Mouse (Mus musculus) neural tube, embryonic 14.5 days (tissue): ENCODE data around the gene Majin. TPM values are rescaled to one million over a fixed set of nuclear protein-coding genes. Genes with fewer than 3 reads are reported as not detected.

Source experiments
- ATAC-seq: fragments of 200-750 bp; cut with Nextera tagmentation; 2 replicates; pipeline ENCODE4 v1.8.0; 2017; ENCODE audit warnings: low read depth, mild to moderate bottlenecking, moderate TSS enrichment, moderate library complexity
- H3K27ac ChIP-seq: fragments of 300-500 bp; sonication (generic); 2 replicates; pipeline ENCODE4 v1.5.1; 2014; ENCODE audit warnings: low read depth, mild to moderate bottlenecking, control low read depth, low read length, moderate library complexity, mixed read lengths
- H3K27me3 ChIP-seq: fragments of 300-500 bp; sonication (generic); 2 replicates; pipeline ENCODE4 v1.6.1; 2014; ENCODE audit warnings: low read length; ENCODE audit not compliant: control insufficient read depth, insufficient read depth
- H3K36me3 ChIP-seq: fragments of 300-500 bp; sonication (generic); 2 replicates; pipeline ENCODE4 v1.6.1; 2014; ENCODE audit warnings: low read length, mixed read lengths; ENCODE audit not compliant: control insufficient read depth, insufficient read depth
- H3K4me1 ChIP-seq: fragments of 300-500 bp; sonication (generic); 2 replicates; pipeline ENCODE4 v1.6.1; 2014; ENCODE audit warnings: low read length; ENCODE audit not compliant: control insufficient read depth, insufficient read depth
- H3K4me2 ChIP-seq: fragments of 300-500 bp; sonication (generic); 2 replicates; pipeline ENCODE4 v1.6.1; 2014; ENCODE audit warnings: mild to moderate bottlenecking, low read depth, low read length, control low read depth
- H3K4me3 ChIP-seq: fragments of 300-500 bp; sonication (generic); 2 replicates; pipeline ENCODE4 v1.5.1; 2014; ENCODE audit warnings: low read depth, low read length, control low read depth, mixed read lengths
- H3K9ac ChIP-seq: fragments of 300-500 bp; sonication (generic); replicated peaks from 2 replicates; pipeline ENCODE4 v1.6.1; 2014; ENCODE audit warnings: low read depth, mild to moderate bottlenecking, control low read depth, low read length, mixed read lengths
- H3K9me3 ChIP-seq: fragments of 300-500 bp; sonication (generic); 2 replicates; pipeline ENCODE4 v1.6.1; 2016; ENCODE audit warnings: low read length; ENCODE audit not compliant: control insufficient read depth
- whole genome bisulfite sequencing: fragments of 180-500 bp; shearing (Covaris S2); extraction: QIAGEN DNeasy Blood & Tissue Kit; methylation state at CpG from one replicate; pipeline ENCODE4 v1.1.7; 2014; 5-methylcytosine and 5-hydroxymethylcytosine counted together
- polyA plus RNA-seq: library from polyadenylated mRNA; unstranded; fragments of >200 nt; fragmentation: Nextera tagmentation; extraction: Ambion mirVana; gene quantifications from 2 replicates; pipeline ENCODE4 v1.2.1, GENCODE M21; 2014

The Majin gene
- polyA plus RNA-seq, 1 experiment from 2014 or later, result 0.21 TPM

DNA sequence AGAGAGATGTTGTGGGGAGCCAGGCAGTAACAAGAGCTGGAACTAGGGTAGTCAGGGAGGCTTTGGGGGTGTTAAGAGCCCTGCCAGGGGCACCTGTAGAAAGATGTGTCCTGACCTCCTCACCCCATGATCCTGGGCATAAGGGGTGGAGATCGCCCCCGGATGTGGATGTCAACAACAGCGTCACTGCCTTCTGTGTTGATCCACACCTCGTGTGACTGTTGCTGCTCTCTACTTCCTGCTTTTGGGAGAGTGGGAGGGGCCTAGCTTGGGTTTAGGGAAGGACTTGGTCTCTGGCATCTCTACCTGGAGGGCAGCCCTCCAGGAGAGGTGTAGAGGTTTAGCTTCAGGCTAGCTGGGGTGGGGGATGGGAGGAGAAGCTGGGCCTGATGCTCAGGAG is 58.1 kb downstream of the Majin start:
- no peak overlapping the region for H3K27ac ChIP-seq
- ATAC-seq, result no peak
- 0% methylated on average over 4 of the region's 4 CpGs for WGBS

GRCm38 (mm10) chr19:6243226-6243625 is 59.0 kb downstream of the Majin start:
- H3K4me2 ChIP-seq, result no peak overlapping the region
- no peak overlapping the region for H3K27ac ChIP-seq
- WGBS, result 88% methylated on average over 5 of the region's 5 CpGs
- H3K9ac ChIP-seq, result no peak overlapping the region
- H3K27me3 ChIP-seq, result no peaks in the 10 kb centered on the region
- no peaks in the 10 kb centered on the region for H3K9me3 ChIP-seq
- peaks cover 34% of the 10 kb centered on the region for H3K36me3 ChIP-seq
- no peak for ATAC-seq
- no peak overlapping the region for H3K4me3 ChIP-seq
- peaks cover 9% of the 10 kb centered on the region for H3K4me1 ChIP-seq

More for the DNA sequence above, 58.1 kb downstream of the Majin start:
- H3K4me1 ChIP-seq, result peaks cover 9% of the 10 kb centered on the region
- peaks cover 25% of the 10 kb centered on the region for H3K36me3 ChIP-seq
- peak overlapping the region; percentile 71 for H3K9ac ChIP-seq
- H3K9me3 ChIP-seq, result no peaks in the 10 kb centered on the region
- H3K4me3 ChIP-seq, result peak overlapping the region; percentile 48
- H3K4me2 ChIP-seq, result peak overlapping the region; percentile 91
- no peaks in the 10 kb centered on the region for H3K27me3 ChIP-seq

- ATAC-seq, result no peak
- Histone ChIP-seq H3K4me2 (no peak overlapping the region), H3K9ac (no peak overlapping the region), H3K36me3 (peaks cover 44% of the 10 kb centered on the region), H3K27me3 (no peaks in the 10 kb centered on the region), H3K4me3 (no peak overlapping the region), H3K4me1 (peaks cover 9% of the 10 kb centered on the region), H3K9me3 (no peaks in the 10 kb centered on the region), H3K27ac (no peak overlapping the region)
- WGBS, result 85% methylated on average over 1 of the region's 1 CpGs
Observed at GRCm38 (mm10) chr19:6245806-6246205, 61.6 kb downstream of the Majin start.

DNA sequence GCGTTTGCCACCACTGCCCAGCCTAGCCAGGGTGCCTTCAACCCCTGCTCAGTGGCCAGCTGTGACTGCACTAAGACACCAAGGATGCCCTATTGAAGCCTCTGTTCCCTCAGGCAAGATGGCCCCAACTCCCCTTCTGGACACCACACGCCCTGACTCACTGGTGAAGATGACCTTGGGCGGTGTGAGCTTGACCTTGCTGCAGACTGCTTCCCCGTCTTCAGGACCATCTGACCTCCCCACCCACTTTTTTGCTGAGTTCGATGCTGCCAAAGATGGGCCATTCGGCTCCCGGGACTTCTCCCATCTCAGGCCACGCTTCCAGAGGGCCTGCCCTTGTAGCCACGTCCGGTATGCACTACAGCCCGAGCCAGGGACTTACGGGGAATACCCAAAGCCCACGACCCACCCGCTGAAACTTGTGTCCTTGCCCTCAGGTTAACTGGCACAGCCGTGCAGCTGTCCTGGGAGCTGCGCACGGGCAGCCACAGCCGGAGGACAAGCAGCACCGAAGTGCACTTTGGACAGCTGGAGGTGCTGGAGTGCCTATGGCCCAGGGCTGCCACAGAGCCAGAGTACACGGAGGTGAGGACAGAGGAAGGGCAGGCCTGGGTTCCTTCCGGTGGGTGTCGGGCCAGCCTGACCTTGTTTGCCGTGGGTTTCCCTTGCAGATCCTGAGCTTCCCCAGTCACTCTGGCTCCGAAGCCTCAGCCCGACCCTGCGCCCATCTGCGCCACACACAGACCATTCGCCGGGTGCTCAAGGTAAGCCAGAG is 63.5 kb downstream of the Majin start:
- no peak overlapping the region for H3K4me2 ChIP-seq
- H3K9ac ChIP-seq, result no peak overlapping the region
- no peaks in the 10 kb centered on the region for H3K9me3 ChIP-seq
- ATAC-seq, result no peak
- 94% methylated on average over 29 of the region's 29 CpGs for WGBS
- H3K4me3 ChIP-seq, result no peak overlapping the region
- peaks cover 56% of the 10 kb centered on the region for H3K36me3 ChIP-seq
- peaks cover 4% of the 10 kb centered on the region for H3K4me1 ChIP-seq
- H3K27me3 ChIP-seq, result no peaks in the 10 kb centered on the region
- H3K27ac ChIP-seq, result no peak overlapping the region

- no peak for ATAC-seq
- WGBS, result 92% methylated on average over 4 of the region's 4 CpGs
- Histone ChIP-seq H3K4me2 (no peak overlapping the region), H3K4me1 (no peaks in the 10 kb centered on the region), H3K9ac (no peak overlapping the region), H3K27me3 (no peaks in the 10 kb centered on the region), H3K4me3 (no peak overlapping the region), H3K27ac (no peak overlapping the region), H3K9me3 (no peaks in the 10 kb centered on the region), H3K36me3 (peaks cover 64% of the 10 kb centered on the region)
Observed at GRCm38 (mm10) chr19:6253021-6253420, 68.8 kb downstream of the Majin start.

GRCm38 (mm10) chr19:6260428-6260827 is 76.2 kb downstream of the Majin start:
- Histone ChIP-seq H3K9ac (no peak overlapping the region), H3K36me3 (peaks cover 50% of the 10 kb centered on the region), H3K4me3 (no peak overlapping the region), H3K4me2 (no peak overlapping the region), H3K4me1 (no peaks in the 10 kb centered on the region), H3K27ac (no peak overlapping the region), H3K27me3 (no peaks in the 10 kb centered on the region), H3K9me3 (no peaks in the 10 kb centered on the region)
- ATAC-seq, result no peak
- WGBS, result 73% methylated on average over 2 of the region's 2 CpGs

- 82% methylated on average over 4 of the region's 4 CpGs for WGBS
- H3K27ac ChIP-seq, result no peak overlapping the region
- no peaks in the 10 kb centered on the region for H3K4me1 ChIP-seq
- H3K9ac ChIP-seq, result no peak overlapping the region
- no peak overlapping the region for H3K4me3 ChIP-seq
- no peaks in the 10 kb centered on the region for H3K27me3 ChIP-seq
- peaks cover 47% of the 10 kb centered on the region for H3K36me3 ChIP-seq
- ATAC-seq, result no peak
- H3K4me2 ChIP-seq, result no peak overlapping the region
- no peaks in the 10 kb centered on the region for H3K9me3 ChIP-seq
Observed at GRCm38 (mm10) chr19:6260946-6261345, 76.8 kb downstream of the Majin start.

DNA sequence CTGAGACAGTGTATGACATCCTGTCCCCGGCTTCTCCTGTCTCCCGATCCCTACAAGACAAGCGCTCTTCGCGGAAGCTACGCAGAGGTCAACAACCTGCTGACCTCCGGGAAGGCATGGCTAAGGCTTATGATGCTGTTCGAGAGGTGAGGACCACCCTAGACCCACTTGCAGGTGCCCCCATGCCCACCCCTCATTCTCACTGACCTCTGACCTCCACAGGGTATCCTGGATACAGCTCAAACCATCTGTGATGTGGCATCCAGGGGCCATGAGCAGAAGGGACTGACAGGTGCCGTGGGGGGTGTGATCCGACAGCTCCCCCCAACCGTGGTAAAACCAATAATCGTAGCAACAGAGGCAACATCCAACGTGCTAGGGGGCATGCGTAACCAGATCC is 77.2 kb downstream of the Majin start:
- H3K27me3 ChIP-seq, result no peaks in the 10 kb centered on the region
- peaks cover 43% of the 10 kb centered on the region for H3K36me3 ChIP-seq
- ATAC-seq, result no peak
- no peaks in the 10 kb centered on the region for H3K4me1 ChIP-seq
- no peak overlapping the region for H3K4me2 ChIP-seq
- no peak overlapping the region for H3K27ac ChIP-seq
- no peak overlapping the region for H3K4me3 ChIP-seq
- WGBS, result 93% methylated on average over 14 of the region's 14 CpGs
- no peak overlapping the region for H3K9ac ChIP-seq
- H3K9me3 ChIP-seq, result no peaks in the 10 kb centered on the region

DNA sequence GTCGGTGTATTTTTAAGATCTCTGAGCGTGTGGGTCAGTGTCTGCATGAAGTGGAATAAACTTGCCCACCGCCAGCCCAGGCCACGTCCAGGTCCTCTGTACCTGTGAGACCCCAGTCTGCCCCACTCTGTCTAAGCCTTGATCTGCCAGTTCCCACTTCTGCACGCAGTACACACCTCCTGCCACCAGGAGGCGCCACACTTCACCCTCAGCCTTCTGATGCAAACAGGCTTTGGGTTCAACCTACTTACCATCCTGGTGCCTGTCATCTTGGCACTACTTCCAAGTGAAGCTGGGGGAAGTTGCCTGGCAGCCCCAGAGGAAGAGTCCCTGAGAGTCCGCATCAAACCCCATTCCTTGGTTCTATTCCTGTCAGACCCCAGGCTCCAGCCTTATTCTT is 78.0 kb downstream of the Majin start:
- no peaks in the 10 kb centered on the region for H3K27me3 ChIP-seq
- H3K4me1 ChIP-seq, result no peaks in the 10 kb centered on the region
- H3K9ac ChIP-seq, result no peak overlapping the region
- WGBS, result 63% methylated on average over 7 of the region's 7 CpGs
- H3K36me3 ChIP-seq, result peaks cover 35% of the 10 kb centered on the region
- no peak overlapping the region for H3K4me3 ChIP-seq
- no peak for ATAC-seq
- H3K9me3 ChIP-seq, result no peaks in the 10 kb centered on the region
- no peak overlapping the region for H3K27ac ChIP-seq
- no peak overlapping the region for H3K4me2 ChIP-seq
